Mouse (Mus musculus) MEL (cell line): ENCODE results near the gene Mfsd2b.

Experiments used
- CHD2 ChIP-seq: IDR thresholded peaks from 2 replicates; pipeline ENCODE4 v1.6.1; 2011; ENCODE audit warnings: low read length, improper control_type of control experiment
- CTCF ChIP-seq, 3 experiments: IDR thresholded peaks in 2 of 3; conservative IDR thresholded peaks in 1 of 3; 2 replicates each; pipeline ENCODE4 v1.5.1; 2011 to 2012; ENCODE audit warnings: low read length in 3 of 3, low read depth in 2 of 3, mild to moderate bottlenecking in 2 of 3, improper control_type of control experiment in 1 of 3, inconsistent platforms in 1 of 3, mixed read lengths in 1 of 3, moderate library complexity in 1 of 3; ENCODE audit not compliant: control insufficient read depth in 1 of 3, insufficient read depth in 1 of 3, poor library complexity in 1 of 3, severe bottlenecking in 1 of 3
- E2F4 ChIP-seq: IDR thresholded peaks from 2 replicates; pipeline ENCODE4 v1.6.1; 2011; ENCODE audit warnings: low read depth, low read length, improper control_type of control experiment, borderline replicate concordance
- EP300 ChIP-seq, 2 experiments: IDR thresholded peaks; 2 replicates each; pipeline ENCODE4 v1.6.1; 2011; ENCODE audit warnings: improper control_type of control experiment in 2 of 2, low read length in 2 of 2, low read depth in 1 of 2, mild to moderate bottlenecking in 1 of 2
- ETS1 ChIP-seq: IDR thresholded peaks from 2 replicates; pipeline ENCODE4 v1.6.1; 2012; ENCODE audit warnings: low read depth, mild to moderate bottlenecking, inconsistent platforms, low read length, improper control_type of control experiment, moderate library complexity
- GATA1 ChIP-seq: IDR thresholded peaks from 2 replicates; pipeline ENCODE4 v1.6.1; 2011; ENCODE audit warnings: low read depth, low read length, improper control_type of control experiment
- HCFC1 ChIP-seq: IDR thresholded peaks from 2 replicates; pipeline ENCODE4 v1.6.1; 2012; ENCODE audit warnings: low read depth, mild to moderate bottlenecking, inconsistent platforms, low read length, improper control_type of control experiment, moderate library complexity
- JUND ChIP-seq: IDR thresholded peaks from 2 replicates; pipeline ENCODE4 v1.6.1; 2011; ENCODE audit warnings: low read depth, mild to moderate bottlenecking, improper control_type of control experiment, low read length
- MAFK ChIP-seq: IDR thresholded peaks from 2 replicates; pipeline ENCODE4 v1.6.1; 2011; ENCODE audit warnings: low read depth, mild to moderate bottlenecking, low read length, improper control_type of control experiment, borderline replicate concordance
- POLR2AphosphoS5 ChIP-seq: IDR thresholded peaks from 2 replicates; pipeline ENCODE4 v1.6.1; 2012; ENCODE audit warnings: low read depth, borderline replicate concordance, mild to moderate bottlenecking, inconsistent platforms, low read length, moderate library complexity, mixed read lengths
- RAD21 ChIP-seq: IDR thresholded peaks from 2 replicates; pipeline ENCODE4 v1.6.1; 2011; ENCODE audit warnings: mild to moderate bottlenecking, low read depth, low read length, improper control_type of control experiment
- RCOR1 ChIP-seq: IDR thresholded peaks from 2 replicates; pipeline ENCODE4 v1.6.1; 2012; ENCODE audit warnings: low read depth, mild to moderate bottlenecking, inconsistent platforms, low read length, improper control_type of control experiment
- SMC3 ChIP-seq: IDR thresholded peaks from 2 replicates; pipeline ENCODE4 v1.6.1; 2011; ENCODE audit warnings: low read depth, low read length, improper control_type of control experiment
- ZMIZ1 ChIP-seq: IDR thresholded peaks from 2 replicates; pipeline ENCODE4 v1.6.1; 2012; ENCODE audit warnings: low read depth, mild to moderate bottlenecking, inconsistent platforms, low read length, improper control_type of control experiment, moderate library complexity

DNA sequence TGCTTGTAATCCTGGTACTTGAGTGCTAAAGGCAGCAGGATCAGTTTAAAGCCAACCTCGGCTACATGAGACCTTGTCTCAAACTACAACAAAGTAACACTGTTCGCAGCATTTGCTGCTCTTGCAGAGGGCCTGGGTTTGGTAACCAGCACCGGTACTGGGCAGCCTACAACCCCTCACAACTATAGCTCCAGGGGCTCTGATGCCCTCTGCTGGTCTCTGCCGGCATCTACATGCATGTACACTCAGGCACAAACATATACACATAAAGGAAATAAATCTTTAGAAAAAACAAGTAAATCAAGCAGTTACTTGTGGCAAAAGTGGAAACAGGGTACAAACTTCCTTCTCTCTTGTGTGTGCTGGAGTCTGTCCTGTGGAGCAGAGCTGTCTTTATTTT lies 11.5 kb downstream of the Mfsd2b start:
- TF ChIP-seq CTCF (IDR thresholded peaks at IDR 0.05 in 2 of 3, conservative IDR thresholded peaks at IDR 0.05 in 1 of 3; ENCODE audit: control insufficient read depth in 1 of 3, insufficient read depth in 1 of 3, low read depth in 2 of 3, low read length in 3 of 3, poor library complexity in 1 of 3, severe bottlenecking in 1 of 3) (peak; percentile 62 to 72 (median 67)), POLR2AphosphoS5 (no peak), RAD21 (peak; percentile 28), ETS1 (no peak), HCFC1 (no peak), GATA1 (no peak), SMC3 (peak; percentile 50), CHD2 (no peak), E2F4 (no peak), RCOR1 (no peak), MAFK (no peak), EP300 (IDR thresholded peaks at IDR 0.05; ENCODE audit: low read depth in 1 of 2, low read length in 2 of 2) (no peak), JUND (no peak), ZMIZ1 (no peak)
